Mouse (Mus musculus): ENCODE results near the gene Ccnd3.

DNA sequence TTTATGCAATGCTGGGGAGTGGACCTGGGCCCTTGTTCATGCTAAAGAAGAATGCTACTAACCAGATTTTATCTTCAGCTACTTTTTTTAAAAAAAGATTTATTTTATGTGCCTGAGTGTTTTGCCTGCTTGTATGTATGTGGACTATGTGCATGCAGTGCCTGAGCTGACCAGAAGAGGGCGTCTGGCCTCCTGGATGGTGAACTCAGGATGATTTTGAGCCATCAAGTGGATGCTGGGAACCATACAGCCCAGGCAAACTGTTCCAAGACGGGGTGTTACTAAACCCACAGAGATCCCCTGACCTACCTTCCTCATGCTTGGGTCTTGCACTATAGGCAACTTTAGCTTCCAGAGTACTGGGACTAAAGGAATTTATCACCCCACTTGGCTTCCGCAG, 29.1 kb upstream of the Ccnd3 start:
- TF ChIP-seq POLR2A (IDR thresholded peaks at IDR 0.05; ENCODE audit: low read depth, low read length) (no peak), CTCF (IDR thresholded peaks at IDR 0.05; ENCODE audit: borderline replicate concordance, insufficient read depth, low read length) (peak; percentile 58; the same call in 1 of the 2 replicates)
